Mouse (Mus musculus): ENCODE data around the gene Asah2. TPM values are rescaled to one million over a fixed set of nuclear protein-coding genes. Genes with fewer than 3 reads are reported as not detected.

Asah2 gene
- polyA plus RNA-seq, 1 experiment from 2014 or later, result 1.3 TPM

GRCm38 (mm10) chr19:32124155-32124554, 16.1 kb upstream of the Asah2 start:
- H3K4me1 ChIP-seq (replicated peaks), result no peaks in the 10 kb centered on the region
- H3K4me3 ChIP-seq, result no peak overlapping the region
- ATAC-seq (ENCODE audit: low FRiP score, low read depth), result no peak
- WGBS, result 95% methylated on average over 9 of the region's 9 CpGs
- no peaks in the 10 kb centered on the region for H3K9me3 ChIP-seq
- H3K27me3 ChIP-seq, result no peaks in the 10 kb centered on the region
- H3K4me2 ChIP-seq, result no peak overlapping the region
- H3K36me3 ChIP-seq, result no peaks in the 10 kb centered on the region
- no peak overlapping the region for H3K27ac ChIP-seq (replicated peaks)
- no peak overlapping the region for H3K9ac ChIP-seq

GRCm38 (mm10) chr19:32123196-32123595, 15.2 kb upstream of the Asah2 start:
- no peak overlapping the region for H3K27ac ChIP-seq (replicated peaks)
- no peak for ATAC-seq (ENCODE audit: low FRiP score, low read depth)
- H3K36me3 ChIP-seq, result no peaks in the 10 kb centered on the region
- 89% methylated on average over 5 of the region's 5 CpGs for WGBS
- no peaks in the 10 kb centered on the region for H3K9me3 ChIP-seq
- H3K27me3 ChIP-seq, result no peaks in the 10 kb centered on the region
- no peak overlapping the region for H3K4me2 ChIP-seq
- no peak overlapping the region for H3K4me3 ChIP-seq
- no peak overlapping the region for H3K9ac ChIP-seq
- no peaks in the 10 kb centered on the region for H3K4me1 ChIP-seq (replicated peaks)

- 97% methylated on average over 1 of the region's 1 CpGs for WGBS
- Histone ChIP-seq H3K4me2 (no peak overlapping the region), H3K9me3 (no peaks in the 10 kb centered on the region), H3K27me3 (no peaks in the 10 kb centered on the region), H3K36me3 (no peaks in the 10 kb centered on the region), H3K4me3 (no peak overlapping the region), H3K27ac (replicated peaks) (no peak overlapping the region), H3K4me1 (replicated peaks) (no peaks in the 10 kb centered on the region), H3K9ac (no peak overlapping the region)
- no peak for ATAC-seq (ENCODE audit: low FRiP score, low read depth)
Measured at GRCm38 (mm10) chr19:32120798-32121197, 12.8 kb upstream of the Asah2 start.

- Histone ChIP-seq H3K9ac (no peak overlapping the region), H3K36me3 (no peaks in the 10 kb centered on the region), H3K4me1 (replicated peaks) (no peaks in the 10 kb centered on the region), H3K4me2 (no peak overlapping the region), H3K4me3 (no peak overlapping the region), H3K9me3 (no peaks in the 10 kb centered on the region), H3K27me3 (no peaks in the 10 kb centered on the region), H3K27ac (replicated peaks) (no peak overlapping the region)
- 90% methylated on average over 2 of the region's 2 CpGs for WGBS
- no peak for ATAC-seq (ENCODE audit: low FRiP score, low read depth)
Measured at GRCm38 (mm10) chr19:32119666-32120065, 11.7 kb upstream of the Asah2 start.

DNA sequence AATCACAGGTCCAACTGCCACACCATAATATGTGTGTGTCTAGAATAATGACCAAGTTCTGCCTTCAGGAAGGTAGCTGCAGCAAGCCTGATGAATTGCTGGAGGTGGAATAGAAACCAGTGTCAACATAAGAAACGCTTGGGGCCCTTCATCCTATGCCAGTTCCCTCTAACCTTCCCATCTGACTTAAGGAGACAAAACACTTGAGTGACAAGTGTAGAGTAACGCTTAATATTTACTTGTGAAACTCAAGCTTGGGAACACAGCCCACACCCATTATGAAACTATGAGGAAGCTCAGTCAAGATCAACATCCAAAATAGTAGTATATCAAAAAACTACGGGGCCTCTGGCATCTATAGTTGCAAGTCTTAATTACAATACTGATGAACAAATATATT, 10.5 kb upstream of the Asah2 start:
- Histone ChIP-seq H3K4me3 (no peak overlapping the region), H3K36me3 (no peaks in the 10 kb centered on the region), H3K27me3 (no peaks in the 10 kb centered on the region), H3K4me2 (no peak overlapping the region), H3K9me3 (no peaks in the 10 kb centered on the region), H3K9ac (no peak overlapping the region), H3K4me1 (replicated peaks) (no peaks in the 10 kb centered on the region), H3K27ac (replicated peaks) (no peak overlapping the region)
- WGBS, result 90% methylated on average over 3 of the region's 3 CpGs
- ATAC-seq (ENCODE audit: low FRiP score, low read depth), result no peak

- Histone ChIP-seq H3K27ac (replicated peaks) (no peak overlapping the region), H3K4me2 (no peak overlapping the region), H3K9me3 (no peaks in the 10 kb centered on the region), H3K4me1 (replicated peaks) (no peaks in the 10 kb centered on the region), H3K9ac (no peak overlapping the region), H3K36me3 (no peaks in the 10 kb centered on the region), H3K27me3 (no peaks in the 10 kb centered on the region), H3K4me3 (no peak overlapping the region)
- ATAC-seq (ENCODE audit: low FRiP score, low read depth), result no peak
- 86% methylated on average over 6 of the region's 6 CpGs for WGBS
Measured at GRCm38 (mm10) chr19:32117484-32118018, 9.5 kb upstream of the Asah2 start.

DNA sequence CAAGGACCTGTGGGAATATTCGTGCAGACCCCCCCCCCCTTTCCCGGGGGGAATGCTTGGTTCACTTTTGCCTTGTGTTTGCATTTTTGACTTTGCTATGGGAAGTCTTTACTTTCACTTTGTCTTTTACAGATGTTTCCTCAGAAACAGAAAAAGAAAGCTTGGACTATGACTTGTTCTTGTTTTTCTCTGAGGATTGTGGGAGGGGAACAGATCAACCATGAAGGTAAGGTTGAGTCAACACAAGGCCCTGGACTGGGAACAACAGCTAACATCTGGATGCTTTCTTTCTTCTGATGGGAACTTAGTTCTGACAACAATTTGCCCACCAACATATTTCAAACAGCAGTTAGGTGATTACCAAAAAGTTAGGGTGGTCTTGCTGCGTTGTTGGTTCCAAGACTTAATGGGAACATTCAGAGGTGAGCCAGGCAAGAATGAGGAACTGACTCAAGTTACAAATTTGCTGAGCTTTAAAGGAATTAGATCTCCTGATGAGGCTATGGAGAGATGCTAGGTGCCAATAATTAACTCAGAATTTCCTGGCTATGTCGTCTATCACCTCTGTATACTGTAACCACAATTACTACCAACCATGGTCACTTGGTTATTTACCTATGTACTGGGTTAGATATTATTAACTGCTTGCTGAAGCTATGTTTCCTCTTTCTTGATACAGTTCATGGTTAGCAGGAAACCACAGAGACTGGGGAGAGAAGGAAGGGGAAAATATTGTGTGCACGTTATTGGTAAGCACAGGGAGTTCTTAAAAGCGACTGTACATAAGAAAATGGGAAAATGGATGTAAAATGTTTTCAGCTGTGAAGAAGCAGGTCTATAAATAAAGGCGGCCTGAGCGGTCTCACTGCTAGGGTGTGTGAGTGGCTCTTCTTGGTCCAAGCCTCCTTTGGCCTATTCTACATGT, 4.1 kb upstream of the Asah2 start:
- Histone ChIP-seq H3K4me3 (no peak overlapping the region), H3K36me3 (no peaks in the 10 kb centered on the region), H3K27ac (replicated peaks) (no peak overlapping the region), H3K9ac (no peak overlapping the region), H3K4me2 (no peak overlapping the region), H3K27me3 (no peaks in the 10 kb centered on the region), H3K9me3 (no peaks in the 10 kb centered on the region), H3K4me1 (replicated peaks) (0 out of 2 replicates have a peak, but pooled peaks cover 5% of the 10 kb centered on the region)
- no peak for ATAC-seq (ENCODE audit: low FRiP score, low read depth)
- WGBS, result 90% methylated on average over 8 of the region's 8 CpGs

DNA sequence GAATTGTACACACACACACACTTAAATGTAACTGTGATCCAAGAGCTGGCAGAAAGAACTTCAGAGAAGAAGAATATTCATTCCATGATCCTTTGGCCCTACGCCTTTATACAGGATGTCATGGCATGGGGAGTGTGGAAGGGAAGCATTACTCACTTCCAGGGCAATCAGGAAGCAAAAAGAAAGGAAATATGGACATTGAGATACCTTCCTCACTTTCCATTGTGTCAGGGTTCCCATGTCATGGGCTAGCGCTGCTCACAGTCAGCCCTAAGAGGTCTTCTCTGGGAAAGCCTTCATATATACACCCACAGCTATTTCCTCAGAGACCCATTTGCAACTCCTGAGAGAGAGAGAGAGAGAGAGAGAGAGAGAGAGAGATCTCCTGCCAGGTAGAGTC, 1.3 kb downstream of the Asah2 start:
- no peak overlapping the region for H3K27ac ChIP-seq (replicated peaks)
- no peak overlapping the region for H3K9ac ChIP-seq
- H3K27me3 ChIP-seq, result no peaks in the 10 kb centered on the region
- ATAC-seq (ENCODE audit: low FRiP score, low read depth), result no peak
- H3K4me3 ChIP-seq, result no peak overlapping the region
- no peaks in the 10 kb centered on the region for H3K9me3 ChIP-seq
- no peaks in the 10 kb centered on the region for H3K36me3 ChIP-seq
- 98% methylated on average over 2 of the region's 2 CpGs for WGBS
- peaks cover 13% of the 10 kb centered on the region for H3K4me1 ChIP-seq (replicated peaks)
- no peak overlapping the region for H3K4me2 ChIP-seq

- Histone ChIP-seq H3K9me3 (no peaks in the 10 kb centered on the region), H3K4me3 (no peak overlapping the region), H3K9ac (no peak overlapping the region), H3K27ac (replicated peaks) (no peak overlapping the region), H3K27me3 (no peaks in the 10 kb centered on the region), H3K4me2 (no peak overlapping the region), H3K4me1 (replicated peaks) (peaks cover 13% of the 10 kb centered on the region), H3K36me3 (no peaks in the 10 kb centered on the region)
- no peak for ATAC-seq (ENCODE audit: low FRiP score, low read depth)
- WGBS, result 64% methylated on average over 4 of the region's 4 CpGs
Measured at GRCm38 (mm10) chr19:32104217-32104616, 3.8 kb downstream of the Asah2 start.

- Histone ChIP-seq H3K36me3 (no peaks in the 10 kb centered on the region), H3K4me2 (peak overlapping the region; percentile 64), H3K27ac (replicated peaks) (peak overlapping the region; percentile 61), H3K4me3 (peak overlapping the region; percentile 44), H3K27me3 (no peaks in the 10 kb centered on the region), H3K9ac (peak overlapping the region; percentile 38), H3K9me3 (no peaks in the 10 kb centered on the region), H3K4me1 (replicated peaks) (peaks cover 11% of the 10 kb centered on the region)
- WGBS, result 4% methylated on average over 9 of the region's 9 CpGs
- peak; percentile 75 for ATAC-seq (ENCODE audit: low FRiP score, low read depth)
Measured at GRCm38 (mm10) chr19:32102976-32103300, 5.1 kb downstream of the Asah2 start.

- ATAC-seq (ENCODE audit: low FRiP score, low read depth), result peak; percentile 54
- peak overlapping the region; percentile 61 for H3K27ac ChIP-seq (replicated peaks)
- peaks cover 8% of the 10 kb centered on the region for H3K4me1 ChIP-seq (replicated peaks)
- H3K9ac ChIP-seq, result peak overlapping the region; percentile 38
- no peaks in the 10 kb centered on the region for H3K36me3 ChIP-seq
- no peaks in the 10 kb centered on the region for H3K9me3 ChIP-seq
- WGBS, result 13% methylated on average over 18 of the region's 18 CpGs
- peak overlapping the region; percentile 64 for H3K4me2 ChIP-seq
- H3K27me3 ChIP-seq, result no peaks in the 10 kb centered on the region
- peak overlapping the region; percentile 44 for H3K4me3 ChIP-seq
Measured at GRCm38 (mm10) chr19:32102294-32102975, 5.6 kb downstream of the Asah2 start.

- Histone ChIP-seq H3K9me3 (no peaks in the 10 kb centered on the region), H3K27me3 (no peaks in the 10 kb centered on the region), H3K9ac (no peak overlapping the region), H3K4me3 (no peak overlapping the region), H3K36me3 (no peaks in the 10 kb centered on the region), H3K27ac (replicated peaks) (no peak overlapping the region), H3K4me1 (replicated peaks) (peaks cover 8% of the 10 kb centered on the region), H3K4me2 (no peak overlapping the region)
- 82% methylated on average over 3 of the region's 3 CpGs for WGBS
- no peak for ATAC-seq (ENCODE audit: low FRiP score, low read depth)
Measured at GRCm38 (mm10) chr19:32098582-32098981, 9.4 kb downstream of the Asah2 start.
